Mouse (Mus musculus) lung, adult 2 months (tissue): ENCODE measurements around the gene Klhl25.
"Not testable (repeated sequence)": the region's sequence is repeated elsewhere in the genome, so short reads cannot be mapped to it uniquely, and the experiment has no call there.

Source experiments
- CTCF ChIP-seq: fragments of 200-500 bp; IDR thresholded peaks from 2 replicates; pipeline ENCODE4 v1.5.1; 2011; ENCODE audit warnings: mild to moderate bottlenecking, low read length, control low read depth; ENCODE audit not compliant: insufficient read depth
- POLR2A ChIP-seq: fragments of 200-500 bp; IDR thresholded peaks from 2 replicates; pipeline ENCODE4 v1.6.1; 2011; ENCODE audit warnings: low read depth, mild to moderate bottlenecking, control low read depth, low read length, borderline replicate concordance; ENCODE audit errors: extremely low read depth

DNA sequence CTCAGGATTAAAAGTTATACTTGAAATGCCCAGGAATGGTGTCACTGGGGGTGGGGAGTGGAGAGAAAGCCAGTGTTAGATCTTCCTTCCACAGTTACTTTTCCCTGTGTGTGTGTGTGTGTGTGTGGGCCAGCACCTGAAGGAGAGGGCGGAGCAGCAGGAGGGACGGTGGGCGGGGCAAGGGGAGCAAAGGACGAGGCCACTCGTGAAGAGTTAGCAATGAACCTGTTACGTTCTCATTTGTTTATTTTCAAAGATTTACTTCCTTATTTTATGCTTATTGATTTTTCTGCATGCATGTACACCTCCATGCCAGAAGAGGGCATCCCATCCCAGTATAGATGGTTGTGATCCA lies 14.3 kb downstream of the Klhl25 start:
- not testable (repeated sequence) for TF ChIP-seq CTCF, POLR2A
